Mouse (Mus musculus) adrenal gland (tissue): ENCODE measurements around the gene Kmt5b.

Experiments
- intact Hi-C: fragments of 180-260 bp; cut with DNase I; formaldehyde crosslinking; loops from one replicate; pipeline ENCODE4 v1.15.1; 2025
- long read RNA-seq, 2 experiments: library from polyadenylated mRNA; unstranded; transcript quantifications; one replicate each; pipeline ENCODE4 v2.0.0; 2020; ENCODE audit warnings: borderline replicate concordance in 1 of 2; ENCODE audit not compliant: insufficient replicate concordance in 1 of 2

Kmt5b gene
- long read RNA-seq, experiment 1, partial matches to known transcripts, result 3 of 9 reads
- long read RNA-seq, experiment 1, other reads (novel, unspliced or antisense), result 6 of 9 reads
- long read RNA-seq, experiment 2, partial matches to known transcripts, result 3 of 7 reads
- long read RNA-seq, experiment 2, other reads (novel, unspliced or antisense), result 4 of 7 reads

DNA sequence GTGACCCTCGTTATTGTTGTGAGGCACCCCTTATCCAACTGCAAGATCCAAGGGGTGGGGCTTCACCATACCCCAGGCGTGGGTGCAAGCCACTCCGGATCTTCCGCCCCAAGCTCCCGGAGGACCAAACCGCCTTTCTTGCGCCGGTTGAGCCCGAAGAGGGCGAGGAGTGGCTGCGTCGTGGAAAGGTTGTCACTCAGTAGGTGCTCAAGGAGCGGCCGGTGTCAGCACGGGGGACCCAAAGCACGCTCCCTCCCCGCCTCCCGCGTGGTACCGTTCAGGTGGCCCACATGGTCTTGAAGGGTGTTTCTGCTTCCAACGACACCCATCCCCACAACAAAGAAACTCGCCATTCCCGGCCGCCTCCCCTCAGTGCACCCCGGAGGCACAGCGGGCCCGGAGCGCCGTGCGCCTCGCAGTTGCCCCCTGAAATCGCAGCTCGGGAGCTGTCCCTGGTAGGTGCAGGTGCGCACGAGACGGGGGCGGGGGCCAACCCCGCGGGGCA is at the start of gene Kmt5b:
Gene Kmt5b, plus strand, starts transcription at position 146 of the 505 bp plus-strand sequence.
- intact Hi-C loops, result loop anchor here (5.0 kb wide), 1 partner anchor 45 kb away; no protein-coding TSS in a partner anchor

- intact Hi-C loops, result loop anchor here (1.0 to 5.0 kb wide), 3 partner anchors 18 to 136 kb away; no protein-coding TSS in a partner anchor
Observed at GRCm38 (mm10) chr19:3718481-3719361, 48.5 kb upstream of the Kmt5b start.

GRCm38 (mm10) chr19:3719362-3719891 is 47.8 kb upstream of the Kmt5b start:
- intact Hi-C loops, result loop anchor here (1.0 to 5.0 kb wide), 3 partner anchors 19 to 137 kb away; no protein-coding TSS in a partner anchor

- intact Hi-C loops, result loop anchor here (5.0 kb wide), 1 partner anchor 44 kb away; the partner anchor contains the start of gene Kmt5b
Observed at GRCm38 (mm10) chr19:3723170-3723569, 44.1 kb upstream of the Kmt5b start.

DNA sequence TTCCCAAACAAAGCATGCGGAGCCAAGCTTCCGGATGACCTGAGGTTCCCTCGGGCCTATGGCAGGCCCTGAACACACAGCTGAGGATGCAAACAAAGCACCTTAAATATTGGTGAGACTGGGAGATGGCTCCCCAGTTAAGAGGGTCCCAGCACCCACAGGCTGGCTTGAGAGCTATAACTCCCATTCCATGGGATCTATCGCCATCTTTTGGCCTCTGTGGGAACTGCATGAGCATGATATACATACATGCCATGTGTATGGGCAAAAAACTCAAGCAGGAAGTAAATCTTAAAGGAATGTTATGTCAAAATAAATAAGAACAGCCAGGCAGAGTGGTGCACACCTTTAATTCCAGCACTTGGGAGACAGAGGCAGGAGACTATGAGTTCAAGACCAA is 43.3 kb upstream of the Kmt5b start:
- intact Hi-C loops, result loop anchor here (5.0 kb wide), 1 partner anchor 43 kb away; the partner anchor contains the start of gene Kmt5b

GRCm38 (mm10) chr19:3724779-3725178 is 42.4 kb upstream of the Kmt5b start:
- intact Hi-C loops, result loop anchor here (5.0 kb wide), 1 partner anchor 43 kb away; the partner anchor contains the start of gene Kmt5b

DNA sequence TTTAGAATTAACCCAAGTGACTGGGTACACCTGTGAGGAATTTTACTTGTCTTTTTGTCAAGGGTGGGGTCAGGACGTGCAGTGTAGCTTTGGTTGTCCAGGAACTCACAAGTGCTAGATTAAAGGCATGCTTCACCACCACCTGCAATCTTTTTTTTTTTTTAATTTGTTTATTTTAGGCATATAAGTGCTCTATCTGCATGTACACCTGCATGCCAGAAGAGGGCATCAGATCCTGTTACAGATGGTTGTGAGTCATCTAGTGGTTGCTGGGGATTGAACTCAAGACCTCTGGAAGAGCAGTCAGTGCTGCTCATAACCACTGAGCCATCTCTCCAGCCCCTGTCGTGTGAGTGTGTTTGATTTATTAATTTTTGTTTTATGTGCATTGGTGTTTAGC is 38.3 kb upstream of the Kmt5b start:
- intact Hi-C loops, result no loop called here

- intact Hi-C loops, result no loop called here
Observed at GRCm38 (mm10) chr19:3730781-3731646, 36.2 kb upstream of the Kmt5b start.

- intact Hi-C loops, result no loop called here
Observed at GRCm38 (mm10) chr19:3736001-3736400, 31.2 kb upstream of the Kmt5b start.

DNA sequence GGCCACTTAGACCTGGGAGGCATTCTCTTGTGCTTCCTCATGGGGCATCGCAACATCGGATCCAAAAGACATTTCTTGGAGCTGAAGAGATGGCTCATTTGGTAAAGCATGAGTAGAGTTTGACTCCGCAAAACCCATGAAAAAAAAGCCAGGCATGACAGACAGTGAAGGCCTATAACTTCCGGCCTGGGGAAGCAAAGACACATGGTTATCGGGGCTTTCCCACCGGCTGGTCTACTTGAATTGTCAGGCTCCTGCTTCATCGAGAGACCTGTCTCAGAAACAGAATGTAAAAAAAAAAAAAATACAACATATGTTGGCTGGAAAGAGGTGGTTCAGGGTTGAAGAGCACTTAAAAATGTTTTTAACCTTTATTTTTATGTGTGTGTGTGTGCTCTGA is 27.6 kb upstream of the Kmt5b start:
- intact Hi-C loops, result no loop called here

DNA sequence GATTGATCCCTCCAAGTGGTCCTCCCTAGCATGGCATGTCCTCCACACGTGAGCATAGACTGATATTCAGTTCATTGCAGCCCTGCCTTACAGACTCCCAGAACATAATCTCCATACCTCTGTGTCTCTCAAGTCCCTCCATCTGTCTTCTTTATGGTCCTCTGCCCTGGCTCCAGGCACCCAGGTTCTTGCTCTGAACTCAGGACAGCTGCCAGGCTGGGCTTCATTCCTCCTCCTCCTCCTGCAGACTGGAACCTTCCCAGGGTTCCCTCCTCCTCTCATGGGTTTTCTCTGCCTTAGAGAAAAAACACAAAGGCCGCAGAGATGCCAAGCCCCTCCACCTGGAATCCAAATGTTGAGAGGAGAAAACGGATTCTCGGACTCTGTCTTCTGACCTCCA is 24.5 kb upstream of the Kmt5b start:
- intact Hi-C loops, result no loop called here

- intact Hi-C loops, result no loop called here
Observed at GRCm38 (mm10) chr19:3743362-3743761, 23.9 kb upstream of the Kmt5b start.

GRCm38 (mm10) chr19:3743851-3744512 is 23.2 kb upstream of the Kmt5b start:
- intact Hi-C loops, result no loop called here

DNA sequence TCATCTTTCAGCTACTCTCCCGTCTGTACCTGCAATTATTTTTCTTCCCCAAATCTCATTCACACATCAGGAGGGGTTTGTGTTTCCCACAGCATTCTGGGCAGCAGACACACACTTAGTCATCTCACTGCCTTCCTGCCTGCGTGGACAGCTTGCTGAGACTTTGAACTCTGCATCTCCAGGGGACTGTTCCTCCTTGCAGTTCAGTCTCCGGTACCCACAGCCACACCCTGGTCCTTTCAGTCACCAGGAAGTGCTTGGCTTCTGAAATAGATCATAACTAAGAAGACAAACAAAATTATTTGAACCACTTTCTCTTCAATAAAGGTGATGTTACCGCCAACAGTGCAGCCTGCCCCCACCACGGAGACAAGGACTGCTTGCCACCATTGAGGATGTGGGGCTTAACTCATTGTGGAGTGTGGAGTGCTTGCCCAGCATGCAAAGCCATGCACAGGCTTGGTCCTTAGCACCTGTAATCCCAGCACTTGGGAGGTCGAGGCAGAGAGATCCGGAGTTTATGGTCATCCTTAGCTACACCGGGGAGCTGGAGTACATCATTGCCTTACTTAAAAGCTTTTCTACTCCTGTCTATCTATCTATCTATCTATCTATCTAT is 14.5 kb upstream of the Kmt5b start:
- intact Hi-C loops, result no loop called here

- intact Hi-C loops, result no loop called here
Observed at GRCm38 (mm10) chr19:3753240-3753633, 14.0 kb upstream of the Kmt5b start.

GRCm38 (mm10) chr19:3753738-3754137 is 13.5 kb upstream of the Kmt5b start:
- intact Hi-C loops, result no loop called here

DNA sequence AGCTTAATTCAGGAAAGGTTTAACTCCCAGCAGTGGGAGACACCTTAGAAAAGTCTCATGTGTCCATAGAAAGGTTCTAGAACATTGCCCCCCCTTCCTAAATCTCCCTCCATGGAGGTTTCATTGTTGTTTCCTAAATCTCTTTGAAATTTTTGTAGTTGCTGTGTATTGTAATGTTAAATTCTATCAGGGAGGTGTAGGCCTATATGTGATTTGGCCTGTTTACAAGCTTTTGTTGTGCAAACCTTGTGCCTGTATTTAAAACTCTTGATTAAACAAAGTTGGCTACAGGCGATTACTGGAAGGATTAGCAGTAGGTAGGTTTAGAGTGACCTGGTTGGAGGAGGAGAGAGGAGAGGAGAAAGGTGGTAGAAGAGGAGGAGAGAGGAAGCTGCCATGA is 9.4 kb upstream of the Kmt5b start:
- intact Hi-C loops, result no loop called here

DNA sequence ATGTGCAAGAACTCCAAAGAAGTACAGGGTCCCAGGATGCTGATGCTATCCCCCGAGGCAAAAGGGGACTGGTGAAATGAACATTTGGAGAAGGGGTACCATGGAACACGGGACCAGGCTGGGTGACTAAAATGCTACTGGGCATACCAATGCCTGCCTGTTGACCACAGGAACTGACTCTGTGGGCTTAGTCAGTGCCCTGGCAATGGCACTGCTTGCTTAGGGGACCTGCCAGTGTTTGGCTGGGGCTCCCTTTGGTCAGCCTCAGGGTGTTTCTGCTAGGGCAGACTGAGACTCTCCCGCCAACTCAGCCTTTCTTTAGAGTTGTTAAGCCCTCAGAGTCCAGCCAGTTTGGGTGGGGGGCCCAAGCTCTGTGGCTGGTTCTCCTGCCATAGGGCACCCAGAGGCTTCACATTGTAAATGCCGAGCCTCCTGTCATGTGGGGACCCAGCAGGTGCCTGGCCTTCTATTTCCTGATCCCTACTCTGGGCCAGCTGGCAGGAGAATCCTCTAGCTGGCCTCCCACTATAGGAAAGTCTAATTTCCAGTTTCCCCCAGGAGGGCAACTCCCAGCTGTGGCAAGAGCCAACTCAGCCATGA is 1.9 kb upstream of the Kmt5b start:
- intact Hi-C loops, result loop anchor here (5.0 kb wide), 1 partner anchor 43 kb away; no protein-coding TSS in a partner anchor

GRCm38 (mm10) chr19:3766378-3766777 is 843 bp upstream of the Kmt5b start:
- intact Hi-C loops, result loop anchor here (5.0 kb wide), 1 partner anchor 44 kb away; no protein-coding TSS in a partner anchor
